Mouse (Mus musculus): ENCODE measurements around the gene Oxct1.

Gene Oxct1

GRCm38 (mm10) chr15:4033168-4034004 is 7.2 kb downstream of the Oxct1 start:
- DNase-seq = no peak

DNA sequence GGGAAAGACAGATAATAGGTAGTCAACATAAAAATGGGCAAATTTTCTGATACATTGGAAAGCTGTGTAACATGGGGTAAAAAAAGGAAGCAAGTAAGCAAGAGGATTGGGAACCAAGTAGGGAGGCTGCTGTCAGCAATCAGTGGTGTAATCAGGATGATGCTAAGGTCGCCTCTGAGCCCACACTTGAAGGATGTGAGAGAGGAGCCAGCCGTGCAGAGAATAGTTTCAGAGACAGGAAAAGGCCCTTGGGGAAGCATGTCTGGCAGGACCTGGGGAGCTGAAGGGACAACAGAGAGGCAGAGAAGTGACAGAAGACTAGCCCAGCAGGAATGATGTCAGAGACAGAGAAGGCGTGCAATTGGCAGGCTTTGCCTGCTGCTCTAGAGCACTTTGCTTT is 16.2 kb downstream of the Oxct1 start:
- no peak for DNase-seq

DNA sequence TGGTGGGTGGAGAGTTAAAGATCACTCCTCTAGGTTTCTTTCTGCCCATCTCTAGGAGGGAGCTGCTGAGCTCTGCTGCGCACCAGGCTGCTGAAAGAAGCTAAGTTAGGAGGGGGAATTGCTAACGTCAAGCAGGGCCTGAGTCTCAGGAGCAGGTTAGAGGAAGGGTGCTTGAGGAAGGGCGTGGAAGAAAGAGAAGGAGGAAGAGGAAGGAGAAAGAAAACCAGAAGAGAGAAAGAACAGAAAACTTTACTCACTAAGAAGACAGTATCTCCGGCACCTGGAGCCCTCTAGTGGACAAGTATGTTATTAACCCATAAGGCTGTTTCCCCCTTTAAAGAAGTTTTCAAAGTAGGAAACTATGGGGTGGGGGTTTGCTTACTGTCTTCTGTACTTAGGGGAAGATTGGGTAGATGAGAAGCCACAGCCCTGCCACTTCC is 16.9 kb downstream of the Oxct1 start:
- DNase-seq = peak; percentile 54

DNA sequence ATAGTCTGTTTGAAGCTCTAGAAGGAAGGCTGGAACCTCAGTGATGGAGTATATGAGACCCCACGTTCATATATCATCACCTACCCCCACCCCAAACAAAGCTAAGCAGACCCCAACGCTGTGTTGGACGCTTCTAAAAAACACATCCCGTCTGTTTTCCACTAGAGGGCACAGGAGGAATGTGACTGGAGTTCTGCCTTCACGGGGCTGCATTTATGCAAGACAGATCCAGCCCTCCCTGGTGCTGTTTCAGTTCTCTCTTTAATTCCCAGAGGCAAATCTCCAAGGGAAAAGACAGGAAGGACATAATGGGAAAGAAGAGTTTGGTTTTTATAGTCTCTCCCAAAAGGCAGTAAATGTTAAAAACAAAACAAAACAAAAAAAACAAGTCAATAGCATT is 30.4 kb downstream of the Oxct1 start:
- DNase-seq = peak; percentile 66

DNA sequence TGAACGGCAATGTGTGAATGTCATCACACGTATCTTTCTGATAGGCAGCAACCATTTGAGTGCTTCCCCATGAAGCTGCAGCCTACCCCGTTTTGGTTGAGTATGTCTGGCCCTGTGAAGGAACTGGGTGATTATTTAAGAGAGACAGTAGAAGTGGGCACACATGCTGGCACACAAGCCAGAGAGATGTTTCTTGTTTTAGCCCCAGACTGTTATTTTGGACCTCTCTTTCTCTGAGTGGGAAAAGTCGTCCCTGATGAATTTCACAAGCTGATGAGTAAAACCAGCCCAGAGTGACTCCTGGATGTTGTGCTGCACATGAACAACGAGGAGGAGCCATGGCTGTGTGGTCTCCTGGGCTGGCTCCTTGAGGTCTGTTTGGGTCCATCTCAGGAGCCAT is 37.4 kb downstream of the Oxct1 start:
- no peak for DNase-seq

- no peak for DNase-seq
Observed at GRCm38 (mm10) chr15:4064013-4064412, 37.8 kb downstream of the Oxct1 start.

DNA sequence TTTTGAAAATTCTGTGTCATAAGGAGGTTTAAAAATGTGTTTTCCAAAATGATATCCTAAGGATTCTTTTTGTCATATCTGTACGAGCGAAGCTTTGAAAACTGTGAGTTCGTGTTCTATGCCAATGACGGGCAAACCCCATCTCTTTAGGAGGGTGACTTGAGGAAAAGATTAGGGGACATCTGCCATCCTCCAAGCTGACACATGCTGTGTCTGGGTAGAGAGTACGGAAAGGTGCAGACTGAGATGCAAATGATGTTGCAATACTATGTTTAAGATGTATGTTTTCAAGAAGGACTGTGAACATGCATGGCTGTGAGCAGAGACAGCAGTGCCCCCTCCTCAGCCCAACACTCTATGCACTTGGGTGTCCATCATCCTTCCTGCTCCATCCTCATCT is 38.5 kb downstream of the Oxct1 start:
- no peak for DNase-seq

DNA sequence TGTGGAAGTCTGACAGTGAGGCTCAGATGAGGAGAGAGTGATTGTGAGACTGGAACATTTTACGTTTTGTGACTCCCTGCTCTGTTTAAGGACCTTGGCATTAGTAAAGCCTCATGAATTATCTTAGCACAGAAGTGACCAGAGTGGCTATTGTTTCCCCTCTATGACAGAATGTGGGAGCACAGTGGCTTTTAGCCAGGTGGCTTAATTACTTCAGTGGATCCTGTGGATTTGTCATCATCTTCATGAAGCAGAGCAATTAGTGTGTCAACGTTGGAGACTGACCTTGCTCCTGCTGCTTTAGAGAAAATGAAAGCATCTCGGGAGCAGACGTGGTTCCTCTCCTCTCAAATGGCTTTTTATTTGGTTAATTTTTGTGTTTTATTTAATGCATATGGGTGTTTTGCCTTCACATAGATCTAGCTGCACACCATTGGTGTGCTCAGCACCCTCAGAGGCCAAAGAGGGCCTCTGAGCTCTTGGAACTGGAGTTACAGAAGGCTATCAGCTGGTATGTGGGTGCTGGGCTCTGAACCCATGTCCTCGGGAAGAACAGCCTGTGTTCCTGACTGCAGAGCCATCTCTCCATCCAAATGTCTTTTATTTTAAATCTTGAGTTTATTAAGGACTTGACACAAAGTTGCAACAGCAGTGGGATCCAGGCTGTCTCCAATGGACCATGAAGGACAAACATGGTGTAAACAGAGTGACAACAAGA is 41.2 kb downstream of the Oxct1 start:
- DNase-seq = no peak

DNA sequence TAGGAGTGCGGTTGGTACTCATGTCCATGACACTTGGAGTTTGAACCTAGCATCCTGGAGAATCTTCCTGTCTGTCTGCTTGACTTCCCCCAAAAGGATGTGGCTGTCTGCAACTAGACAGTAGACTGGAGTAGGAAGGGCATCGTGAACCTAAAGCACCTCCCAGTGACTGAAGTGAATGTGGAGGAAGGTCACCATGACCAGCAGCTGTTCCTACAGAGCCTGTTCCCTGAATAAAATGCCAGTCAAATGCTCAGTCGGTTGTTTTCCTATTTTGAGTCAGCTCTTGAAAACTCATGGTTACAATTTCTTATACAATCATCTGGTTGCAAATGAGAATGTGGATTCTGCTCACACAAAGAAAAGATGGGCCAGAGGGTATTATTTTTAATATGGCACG is 51.8 kb downstream of the Oxct1 start:
- DNase-seq = no peak

GRCm38 (mm10) chr15:4078785-4079184 is 52.6 kb downstream of the Oxct1 start:
- DNase-seq = no peak

GRCm38 (mm10) chr15:4079425-4080189 is 53.4 kb downstream of the Oxct1 start:
- no peak for DNase-seq

DNA sequence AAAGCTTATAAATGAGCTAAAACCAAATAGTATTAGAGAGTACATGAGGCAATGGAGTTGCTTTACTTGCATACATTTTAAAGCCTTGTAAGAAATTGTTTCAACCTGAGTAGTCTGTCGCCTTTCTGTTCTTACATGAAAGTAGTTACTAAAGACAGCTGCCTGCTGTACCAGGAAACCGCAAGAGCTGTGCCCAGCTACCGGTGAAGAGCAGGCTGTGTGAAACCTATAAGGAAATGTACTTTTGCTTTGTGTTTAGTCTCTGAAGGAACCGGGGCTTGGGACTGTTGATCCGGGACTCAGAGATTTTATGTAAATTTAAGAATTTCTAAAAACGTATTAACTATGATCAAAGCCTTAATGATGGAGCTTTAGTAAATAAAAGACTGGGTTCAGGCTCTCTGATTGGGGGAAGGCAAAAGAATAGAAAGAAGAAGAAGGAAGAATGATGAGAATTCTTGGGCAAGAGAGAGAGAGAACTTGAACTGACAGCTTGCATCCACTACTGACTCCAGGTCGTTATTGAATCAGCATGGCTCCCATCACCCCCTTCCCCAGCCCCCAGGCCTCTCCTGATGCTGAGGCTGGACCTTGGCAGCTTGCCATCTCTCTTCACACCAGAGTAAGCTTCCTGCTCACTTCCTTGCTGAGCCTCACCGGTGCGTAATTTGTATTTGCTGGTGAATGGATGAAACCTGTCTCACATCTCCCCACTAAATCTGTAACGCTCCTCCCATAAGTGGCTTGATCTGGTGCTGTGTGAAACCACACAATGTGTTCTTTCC is 59.6 kb downstream of the Oxct1 start:
- no peak for DNase-seq

DNA sequence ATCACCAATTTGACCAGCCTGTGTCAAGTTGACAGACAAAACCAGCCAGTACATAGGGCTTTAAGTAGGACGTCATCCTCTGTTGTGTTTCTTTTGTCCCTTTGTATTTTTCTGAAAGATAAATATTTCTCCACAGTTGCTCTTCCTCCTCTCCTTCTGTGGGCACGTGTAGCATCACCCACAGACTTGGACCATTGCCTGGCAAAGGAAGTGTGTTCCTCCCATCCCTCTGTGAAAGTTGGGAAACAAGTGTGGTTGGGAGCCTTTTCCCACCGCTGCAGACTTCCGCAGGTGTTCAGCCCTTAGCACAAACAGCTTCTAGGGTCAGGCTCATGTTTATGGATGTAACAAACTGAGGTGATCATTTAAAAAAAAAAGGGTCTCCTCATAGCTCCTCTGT is 61.3 kb downstream of the Oxct1 start:
- no peak for DNase-seq

- no peak for DNase-seq
Observed at GRCm38 (mm10) chr15:4087914-4088313, 61.7 kb downstream of the Oxct1 start.

GRCm38 (mm10) chr15:4090601-4091000 is 64.4 kb downstream of the Oxct1 start:
- DNase-seq = no peak

- no peak for DNase-seq
Observed at GRCm38 (mm10) chr15:4092586-4092985, 66.4 kb downstream of the Oxct1 start.

DNA sequence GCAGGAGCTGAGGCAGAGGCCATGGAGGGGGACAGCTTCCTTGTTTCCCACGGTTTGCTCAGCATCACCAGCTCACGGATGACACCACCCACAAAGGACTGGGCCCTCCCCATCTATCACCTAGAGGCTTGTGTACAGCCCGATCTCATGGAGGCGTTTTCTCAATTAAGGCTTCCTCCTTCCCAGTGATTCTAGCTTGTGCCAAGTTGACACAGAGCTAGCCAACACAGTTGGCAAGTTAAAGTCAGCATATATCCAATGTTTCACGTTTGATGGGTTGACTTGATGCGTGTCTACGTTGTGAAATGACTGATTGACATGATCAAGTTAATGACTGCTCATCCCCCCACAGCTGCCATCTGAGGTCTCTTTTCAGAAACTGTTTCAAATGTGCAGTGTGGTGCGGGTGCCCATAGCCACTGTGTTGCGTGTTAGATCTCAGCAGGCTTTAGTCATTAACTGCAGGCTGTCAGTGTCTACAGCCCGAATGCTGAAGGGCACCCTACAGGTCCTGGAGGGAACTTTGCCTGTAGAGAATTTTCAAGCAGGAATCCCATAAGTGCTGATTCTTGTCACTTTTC is 74.2 kb downstream of the Oxct1 start:
- no peak for DNase-seq

- no peak for DNase-seq
Observed at GRCm38 (mm10) chr15:4101025-4101424, 74.8 kb downstream of the Oxct1 start.

GRCm38 (mm10) chr15:4104319-4104718 is 78.1 kb downstream of the Oxct1 start:
- DNase-seq = no peak

DNA sequence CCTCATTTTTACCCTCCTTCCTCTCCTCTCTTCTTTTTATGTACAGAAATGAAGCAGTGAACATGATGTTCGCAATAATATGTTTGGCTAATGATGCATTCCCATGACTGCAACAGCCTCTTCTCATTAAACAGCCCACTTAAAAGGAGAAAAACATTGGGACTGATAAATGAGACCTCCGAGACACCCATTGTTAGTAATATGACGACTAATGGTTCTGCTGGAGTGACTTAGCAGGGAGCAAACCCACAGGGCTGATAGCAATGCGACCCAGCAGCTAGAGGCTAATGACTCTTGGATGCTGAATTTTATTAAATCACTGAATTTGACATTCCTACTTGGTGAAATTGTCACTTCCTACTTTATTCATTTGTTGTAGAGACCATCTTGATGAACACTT is 79.3 kb downstream of the Oxct1 start:
- no peak for DNase-seq

- no peak for DNase-seq
Observed at GRCm38 (mm10) chr15:4119962-4120361, 93.8 kb downstream of the Oxct1 start.

- no peak for DNase-seq
Observed at GRCm38 (mm10) chr15:4124648-4125047, 98.5 kb downstream of the Oxct1 start.

Measured in embryo, embryonic 11 days (tissue).